Mouse (Mus musculus) bone marrow macrophage, adult 2 months (primary cell): ENCODE results near the gene Tbc1d13.

Source experiments
- CTCF ChIP-seq: IDR thresholded peaks from 2 replicates; pipeline ENCODE4 v1.5.1; 2012; ENCODE audit warnings: low read depth, mild to moderate bottlenecking, low read length, moderate library complexity
- POLR2A ChIP-seq: IDR thresholded peaks from 2 replicates; pipeline ENCODE4 v1.6.1; 2012; ENCODE audit warnings: mild to moderate bottlenecking, low read depth, low read length, borderline replicate concordance

- TF ChIP-seq POLR2A (no peak), CTCF (no peak)
Measured at GRCm38 (mm10) chr2:30144436-30144835, 10.9 kb downstream of the Tbc1d13 start.
